8 mouse cellular contexts compared by ENCODE assay signal in genomic region chr11:118459051-118459450, GRCm38 (mm10). TPM values are rescaled to one million over a fixed set of nuclear protein-coding genes. Genes with fewer than 3 reads are reported as not detected.
DNase-seq lines count a peak whose midpoint lies in the region; ATAC-seq and TF ChIP-seq lines count a peak whose summit lies in the region.

No protein-coding gene starts in this region.

- no peak overlapping the region for H3K4me2 ChIP-seq in hindbrain, postnatal 0 days (ENCODE audit: low read depth, low read length)
- no peak overlapping the region for H3K4me2 ChIP-seq in hindbrain, embryonic 11.5 days (replicated peaks; ENCODE audit: low read depth, low read length)
- H3K4me2 ChIP-seq in lung, embryonic 14.5 days, result no peak overlapping the region
- no peak overlapping the region for H3K4me2 ChIP-seq in midbrain, embryonic 15.5 days

- no peaks in the 10 kb centered on the region for H3K27me3 ChIP-seq in hindbrain, postnatal 0 days (ENCODE audit: insufficient read depth, low read length)
- no peaks in the 10 kb centered on the region for H3K27me3 ChIP-seq in hindbrain, embryonic 11.5 days (ENCODE audit: control insufficient read depth, insufficient read depth, low read length)
- H3K27me3 ChIP-seq in lung, embryonic 14.5 days (ENCODE audit: insufficient read depth, low read length), result no peaks in the 10 kb centered on the region
- H3K27me3 ChIP-seq in midbrain, embryonic 15.5 days (replicated peaks), result no peaks in the 10 kb centered on the region

- H3K9ac ChIP-seq in hindbrain, postnatal 0 days (replicated peaks; ENCODE audit: low read length), result no peak overlapping the region
- H3K9ac ChIP-seq in hindbrain, embryonic 11.5 days (ENCODE audit: low read depth, low read length), result no peak overlapping the region
- H3K9ac ChIP-seq in lung, embryonic 14.5 days, result no peak overlapping the region
- H3K9ac ChIP-seq in midbrain, embryonic 15.5 days, result no peak overlapping the region

- 54% methylated on average over 8 of the region's 8 CpGs for WGBS in hindbrain, postnatal 0 days
- WGBS in hindbrain, embryonic 11.5 days, result 48% methylated on average over 8 of the region's 8 CpGs
- WGBS in lung, embryonic 14.5 days, result 30% methylated on average over 8 of the region's 8 CpGs
- 58% methylated on average over 8 of the region's 8 CpGs for WGBS in midbrain, embryonic 15.5 days

- 0 out of 2 replicates have a peak overlapping the region, but pooled peaks have one; percentile 3 for H3K27ac ChIP-seq in hindbrain, postnatal 0 days
- no peak overlapping the region for H3K27ac ChIP-seq in hindbrain, embryonic 11.5 days (ENCODE audit: low read depth, low read length)
- no peak overlapping the region for H3K27ac ChIP-seq in lung, embryonic 14.5 days (ENCODE audit: low read depth)
- no peak overlapping the region for H3K27ac ChIP-seq in midbrain, embryonic 15.5 days

- no peak for TF ChIP-seq CTCF in hindbrain, postnatal 0 days (IDR thresholded peaks at IDR 0.05; ENCODE audit: low read depth)
- TF ChIP-seq CTCF in lung, embryonic 14.5 days (IDR thresholded peaks at IDR 0.05; ENCODE audit: low read depth), result no peak

- no peaks in the 10 kb centered on the region for H3K4me1 ChIP-seq in hindbrain, postnatal 0 days (ENCODE audit: insufficient read depth, low read length)
- no peaks in the 10 kb centered on the region for H3K4me1 ChIP-seq in hindbrain, embryonic 11.5 days (replicated peaks; ENCODE audit: control insufficient read depth, insufficient read depth, low read length)
- no peaks in the 10 kb centered on the region for H3K4me1 ChIP-seq in lung, embryonic 14.5 days (ENCODE audit: insufficient read depth)
- H3K4me1 ChIP-seq in midbrain, embryonic 15.5 days, result 0 out of 2 replicates have a peak, but pooled peaks cover 3% of the 10 kb centered on the region

- DNase-seq in hindbrain, postnatal 0 days (ENCODE audit: low spot score), result peak; percentile 19
- DNase-seq in hindbrain, embryonic 11.5 days (ENCODE audit: low spot score), result no peak
- DNase-seq in forelimb bud, embryonic 11.5 days (ENCODE audit: low read depth, low spot score), result peak; percentile 28
- peak; percentile 75 for DNase-seq in kidney, adult 11 months
- peak; percentile 41 for DNase-seq in lung, embryonic 14.5 days
- DNase-seq in thymus, postnatal 25 days, result peak; percentile 50

- H3K4me3 ChIP-seq in hindbrain, postnatal 0 days (ENCODE audit: low read length), result no peak overlapping the region
- no peak overlapping the region for H3K4me3 ChIP-seq in hindbrain, embryonic 11.5 days (ENCODE audit: low read depth, low read length)
- no peak overlapping the region for H3K4me3 ChIP-seq in lung, embryonic 14.5 days (ENCODE audit: low read depth, low read length)
- H3K4me3 ChIP-seq in midbrain, embryonic 15.5 days, result no peak overlapping the region

- H3K9me3 ChIP-seq in hindbrain, postnatal 0 days (ENCODE audit: low read length), result no peaks in the 10 kb centered on the region
- H3K9me3 ChIP-seq in hindbrain, embryonic 11.5 days (ENCODE audit: control insufficient read depth, low read length), result no peaks in the 10 kb centered on the region
- H3K9me3 ChIP-seq in lung, embryonic 14.5 days (ENCODE audit: low read depth, low read length), result peaks cover 3% of the 10 kb centered on the region; the same call in 1 of the 2 replicates
- H3K9me3 ChIP-seq in midbrain, embryonic 15.5 days, result 0 out of 2 replicates have a peak, but pooled peaks cover 3% of the 10 kb centered on the region

- no peaks in the 10 kb centered on the region for H3K36me3 ChIP-seq in hindbrain, postnatal 0 days (ENCODE audit: insufficient read depth, low read length)
- H3K36me3 ChIP-seq in hindbrain, embryonic 11.5 days (ENCODE audit: control insufficient read depth, insufficient read depth, low read length), result no peaks in the 10 kb centered on the region
- H3K36me3 ChIP-seq in lung, embryonic 14.5 days (ENCODE audit: insufficient read depth), result no peaks in the 10 kb centered on the region
- H3K36me3 ChIP-seq in midbrain, embryonic 15.5 days (replicated peaks), result no peaks in the 10 kb centered on the region

- ATAC-seq in hindbrain, postnatal 0 days, result no peak
- ATAC-seq in hindbrain, embryonic 11.5 days (ENCODE audit: low FRiP score), result no peak
- peak; percentile 49; the same call in 1 of the 2 replicates for ATAC-seq in lung, embryonic 14.5 days (ENCODE audit: insufficient read depth)
- no peak for ATAC-seq in erythroid progenitor cell, adult 5-6 weeks (replicated peaks; ENCODE audit: low FRiP score, poor library complexity, severe bottlenecking)
- no peak for ATAC-seq in midbrain, embryonic 15.5 days (replicated peaks)

RNA-seq across cellular contexts. Expression of gene Engase, which starts 17.6 kb away (rescaled TPM):
- total RNA-seq in hindbrain, postnatal 0 days (2014; rRNA removed), result 9.0 and 20.7 TPM in 2 replicates
- polyA plus RNA-seq in hindbrain, postnatal 0 days (2015; fragmentation: Nextera tagmentation; extraction: Ambion mirVana), result 6.5 and 7.0 TPM in 2 replicates
- 4.7 and 4.8 TPM in 2 replicates for polyA plus RNA-seq in hindbrain, embryonic 11.5 days (2014; fragmentation: Nextera tagmentation; extraction: Ambion mirVana)
- polyA plus RNA-seq in lung, embryonic 14.5 days (2014; fragmentation: Nextera tagmentation; extraction: Ambion mirVana), result 7.0 and 10.5 TPM in 2 replicates
- not detected in 2 replicates for total RNA-seq in erythroid progenitor cell, adult 5-6 weeks (2015; ENCODE audit: low replicate concordance)
- 9.4 TPM in 1 of 2 replicates, not detected in the other for total RNA-seq in erythroid progenitor cell, adult 5-6 weeks (2017; ENCODE audit: low replicate concordance)
- 6.6 and 8.2 TPM in 2 replicates for polyA plus RNA-seq in midbrain, embryonic 15.5 days (2015; fragmentation: Nextera tagmentation; extraction: Ambion mirVana)

RNA-seq across cellular contexts. Expression of gene C1qtnf1, which starts 31.0 kb away (rescaled TPM):
- total RNA-seq in hindbrain, postnatal 0 days (2014; rRNA removed), result 5.4 TPM in 2 replicates
- 3.5 and 4.3 TPM in 2 replicates for polyA plus RNA-seq in hindbrain, postnatal 0 days (2015; fragmentation: Nextera tagmentation; extraction: Ambion mirVana)
- polyA plus RNA-seq in hindbrain, embryonic 11.5 days (2014; fragmentation: Nextera tagmentation; extraction: Ambion mirVana), result 1.1 and 2.5 TPM in 2 replicates
- 6.6 and 7.7 TPM in 2 replicates for polyA plus RNA-seq in lung, embryonic 14.5 days (2014; fragmentation: Nextera tagmentation; extraction: Ambion mirVana)
- not detected in 2 replicates for total RNA-seq in erythroid progenitor cell, adult 5-6 weeks (2015; ENCODE audit: low replicate concordance)
- total RNA-seq in erythroid progenitor cell, adult 5-6 weeks (2017; ENCODE audit: low replicate concordance), result not detected in 2 replicates
- 4.2 and 4.3 TPM in 2 replicates for polyA plus RNA-seq in midbrain, embryonic 15.5 days (2015; fragmentation: Nextera tagmentation; extraction: Ambion mirVana)

RNA-seq across cellular contexts. Expression of gene Cant1, which starts 40.2 kb away (rescaled TPM):
- total RNA-seq in hindbrain, postnatal 0 days (2014; rRNA removed), result 47.9 and 51.7 TPM in 2 replicates
- 24.7 and 25.8 TPM in 2 replicates for polyA plus RNA-seq in hindbrain, postnatal 0 days (2015; fragmentation: Nextera tagmentation; extraction: Ambion mirVana)
- polyA plus RNA-seq in hindbrain, embryonic 11.5 days (2014; fragmentation: Nextera tagmentation; extraction: Ambion mirVana), result 21.0 and 21.1 TPM in 2 replicates
- polyA plus RNA-seq in lung, embryonic 14.5 days (2014; fragmentation: Nextera tagmentation; extraction: Ambion mirVana), result 27.7 and 31.4 TPM in 2 replicates
- 5.4 and 8.0 TPM in 2 replicates for total RNA-seq in erythroid progenitor cell, adult 5-6 weeks (2015; ENCODE audit: low replicate concordance)
- total RNA-seq in erythroid progenitor cell, adult 5-6 weeks (2017; ENCODE audit: low replicate concordance), result 6.9 and 11.3 TPM in 2 replicates
- polyA plus RNA-seq in midbrain, embryonic 15.5 days (2015; fragmentation: Nextera tagmentation; extraction: Ambion mirVana), result 30.6 and 35.1 TPM in 2 replicates

RNA-seq across cellular contexts. Expression of gene Lgals3bp, which starts 57.2 kb away (rescaled TPM):
- total RNA-seq in hindbrain, postnatal 0 days (2014; rRNA removed), result 25.5 and 30.6 TPM in 2 replicates
- 15.4 and 18.5 TPM in 2 replicates for polyA plus RNA-seq in hindbrain, postnatal 0 days (2015; fragmentation: Nextera tagmentation; extraction: Ambion mirVana)
- 1.9 and 2.7 TPM in 2 replicates for polyA plus RNA-seq in hindbrain, embryonic 11.5 days (2014; fragmentation: Nextera tagmentation; extraction: Ambion mirVana)
- 2.9 and 3.8 TPM in 2 replicates for polyA plus RNA-seq in lung, embryonic 14.5 days (2014; fragmentation: Nextera tagmentation; extraction: Ambion mirVana)
- total RNA-seq in erythroid progenitor cell, adult 5-6 weeks (2015; ENCODE audit: low replicate concordance), result 31.9 and 57.7 TPM in 2 replicates
- 21.6 and 56.7 TPM in 2 replicates for total RNA-seq in erythroid progenitor cell, adult 5-6 weeks (2017; ENCODE audit: low replicate concordance)
- polyA plus RNA-seq in midbrain, embryonic 15.5 days (2015; fragmentation: Nextera tagmentation; extraction: Ambion mirVana), result 5.1 and 6.7 TPM in 2 replicates
